Mouse (Mus musculus) heart, embryonic 12.5 days (tissue): Measurements from ENCODE around the gene Gm10959. TPM values are rescaled to one million over a fixed set of nuclear protein-coding genes. Genes with fewer than 3 reads are reported as not detected.

Experiments used
- ATAC-seq: fragments of 200-750 bp; cut with Nextera tagmentation; 2 replicates; pipeline ENCODE4 v1.8.0; 2017; ENCODE audit warnings: moderate TSS enrichment, moderate library complexity; ENCODE audit not compliant: insufficient number of reproducible peaks, low FRiP score
- H3K27ac ChIP-seq: fragments of 300-500 bp; sonication (generic); 2 replicates; pipeline ENCODE4 v1.5.1; 2016; ENCODE audit warnings: mild to moderate bottlenecking, moderate library complexity; ENCODE audit not compliant: poor library complexity, severe bottlenecking
- H3K27me3 ChIP-seq: fragments of 300-500 bp; sonication (generic); replicated peaks from 2 replicates; pipeline ENCODE4 v1.6.1; 2016; ENCODE audit warnings: mild to moderate bottlenecking, moderate library complexity
- H3K36me3 ChIP-seq: fragments of 300-500 bp; sonication (generic); 2 replicates; pipeline ENCODE4 v1.6.1; 2016; ENCODE audit warnings: mild to moderate bottlenecking, moderate library complexity
- H3K4me1 ChIP-seq: fragments of 300-500 bp; sonication (generic); replicated peaks from 2 replicates; pipeline ENCODE4 v1.6.1; 2016; ENCODE audit warnings: mild to moderate bottlenecking
- H3K4me2 ChIP-seq: fragments of 300-500 bp; sonication (generic); 2 replicates; pipeline ENCODE4 v1.6.1; 2016; ENCODE audit warnings: mild to moderate bottlenecking, moderate library complexity
- H3K4me3 ChIP-seq: fragments of 300-500 bp; sonication (generic); 2 replicates; pipeline ENCODE4 v1.5.1; 2016; ENCODE audit warnings: mild to moderate bottlenecking
- H3K9ac ChIP-seq: fragments of 300-500 bp; sonication (generic); 2 replicates; pipeline ENCODE4 v1.6.1; 2016; ENCODE audit warnings: mild to moderate bottlenecking, moderate library complexity
- H3K9me3 ChIP-seq: fragments of 300-500 bp; sonication (generic); replicated peaks from 2 replicates; pipeline ENCODE4 v1.6.1; 2016; ENCODE audit warnings: mild to moderate bottlenecking, moderate library complexity
- WGBS: fragments of 180-500 bp; shearing (Covaris S2); methylation state at CpG from one replicate; pipeline ENCODE4 v1.1.7; 2016; 5-methylcytosine and 5-hydroxymethylcytosine counted together
- polyA plus RNA-seq: library from polyadenylated mRNA; unstranded; fragments of >200 nt; fragmentation: Nextera tagmentation; extraction: Ambion mirVana; gene quantifications from 2 replicates; pipeline ENCODE4 v1.2.1, GENCODE M21; 2016

The Gm10959 gene
- polyA plus RNA-seq, 1 experiment from 2014 or later, result not detected

DNA sequence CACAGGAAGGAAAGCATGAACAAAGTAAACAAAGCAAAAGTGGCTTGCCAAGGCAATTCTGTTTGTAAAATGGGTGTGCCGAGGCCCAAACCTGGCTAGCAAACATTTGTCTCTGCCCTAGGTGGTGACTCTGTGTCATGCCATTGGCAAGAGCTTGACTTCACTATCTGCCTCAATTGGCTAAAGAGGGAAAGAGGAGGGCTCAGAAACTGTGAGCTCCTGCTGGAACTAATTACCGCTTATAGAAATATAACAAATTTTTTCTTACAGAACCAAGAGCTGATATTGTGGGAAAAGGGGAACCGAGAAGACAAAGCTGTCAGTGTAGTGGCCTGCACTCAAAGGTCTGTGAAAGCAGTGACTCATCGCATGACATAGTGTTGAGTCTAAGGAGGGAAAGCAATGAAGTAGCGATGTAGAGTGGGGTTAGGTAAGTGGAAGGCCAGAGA, 30.8 kb downstream of the Gm10959 start:
- ATAC-seq, result no peak
- H3K36me3 ChIP-seq, result no peaks in the 10 kb centered on the region
- H3K27me3 ChIP-seq, result no peaks in the 10 kb centered on the region
- no peak overlapping the region for H3K27ac ChIP-seq
- H3K4me2 ChIP-seq, result no peak overlapping the region
- no peaks in the 10 kb centered on the region for H3K9me3 ChIP-seq
- WGBS, result 54% methylated on average over 5 of the region's 5 CpGs
- H3K4me1 ChIP-seq, result no peaks in the 10 kb centered on the region
- no peak overlapping the region for H3K9ac ChIP-seq
- H3K4me3 ChIP-seq, result no peak overlapping the region

GRCm38 (mm10) chr3:122887505-122888301, 31.5 kb downstream of the Gm10959 start:
- Histone ChIP-seq H3K27ac (no peak overlapping the region), H3K9me3 (no peaks in the 10 kb centered on the region), H3K27me3 (no peaks in the 10 kb centered on the region), H3K9ac (no peak overlapping the region), H3K4me1 (no peaks in the 10 kb centered on the region), H3K4me3 (no peak overlapping the region), H3K4me2 (no peak overlapping the region), H3K36me3 (no peaks in the 10 kb centered on the region)
- 64% methylated on average over 4 of the region's 4 CpGs for WGBS
- ATAC-seq, result no peak

DNA sequence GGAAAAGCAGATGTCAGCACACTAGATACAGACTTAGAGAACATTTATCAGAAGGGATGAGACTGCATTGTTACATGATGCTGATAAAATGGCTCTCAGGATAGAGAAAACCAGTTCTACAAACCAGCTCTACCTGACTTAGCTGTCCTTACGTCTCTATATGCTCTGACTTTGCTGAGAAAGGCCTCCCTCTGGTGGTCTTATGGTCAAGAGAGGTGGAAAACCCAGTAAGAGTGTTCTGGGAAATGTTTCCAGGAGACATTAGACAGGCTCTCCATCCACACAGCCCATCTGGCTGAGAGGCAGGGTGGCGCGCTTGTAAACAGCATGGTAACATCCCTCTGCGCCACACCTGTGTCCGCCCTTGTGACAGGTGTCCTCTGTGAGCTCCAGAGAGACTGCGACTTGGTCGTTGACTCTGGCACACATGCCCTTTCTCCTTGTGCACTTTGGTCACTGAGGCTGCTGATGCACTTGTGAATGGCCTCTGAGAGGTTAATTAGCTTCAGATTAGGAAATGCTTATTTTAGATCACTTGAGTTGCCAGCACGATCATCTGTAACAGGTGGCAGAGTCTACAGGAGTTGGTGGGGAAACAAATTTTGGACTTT, 40.4 kb downstream of the Gm10959 start:
- no peaks in the 10 kb centered on the region for H3K36me3 ChIP-seq
- no peaks in the 10 kb centered on the region for H3K9me3 ChIP-seq
- H3K27me3 ChIP-seq, result no peaks in the 10 kb centered on the region
- no peak overlapping the region for H3K9ac ChIP-seq
- no peak overlapping the region for H3K4me3 ChIP-seq
- no peak overlapping the region for H3K27ac ChIP-seq
- H3K4me1 ChIP-seq, result no peaks in the 10 kb centered on the region
- no peak overlapping the region for H3K4me2 ChIP-seq
- 73% methylated on average over 8 of the region's 8 CpGs for WGBS
- no peak for ATAC-seq

- H3K4me2 ChIP-seq, result no peak overlapping the region
- no peaks in the 10 kb centered on the region for H3K36me3 ChIP-seq
- no peak overlapping the region for H3K9ac ChIP-seq
- H3K27me3 ChIP-seq, result no peaks in the 10 kb centered on the region
- no peak overlapping the region for H3K4me3 ChIP-seq
- H3K27ac ChIP-seq, result no peak overlapping the region
- 81% methylated on average over 3 of the region's 3 CpGs for WGBS
- no peaks in the 10 kb centered on the region for H3K9me3 ChIP-seq
- ATAC-seq, result no peak
- H3K4me1 ChIP-seq, result no peaks in the 10 kb centered on the region
These were observed 41.6 kb downstream of the Gm10959 start for GRCm38 (mm10) chr3:122877543-122877942.

DNA sequence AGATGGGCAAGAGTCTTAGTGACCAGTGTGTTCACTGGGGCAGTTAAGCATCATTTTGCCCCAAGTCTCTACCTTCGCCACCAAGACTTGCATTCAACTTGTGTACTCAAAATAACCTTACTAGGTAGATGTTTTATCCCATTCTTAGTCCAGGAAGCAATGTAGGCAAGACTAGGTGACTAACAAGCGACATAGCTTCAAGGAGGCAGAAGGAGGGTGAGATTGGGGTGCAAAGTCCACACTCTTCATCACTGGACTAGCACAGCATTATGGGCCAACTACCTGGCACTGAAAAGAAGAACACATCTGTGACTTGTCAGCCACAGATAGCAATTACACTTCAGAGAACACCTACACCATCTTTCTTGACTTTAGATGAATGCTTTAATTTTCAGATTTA, 42.3 kb downstream of the Gm10959 start:
- H3K9me3 ChIP-seq, result no peaks in the 10 kb centered on the region
- no peaks in the 10 kb centered on the region for H3K4me1 ChIP-seq
- no peak overlapping the region for H3K9ac ChIP-seq
- H3K27ac ChIP-seq, result no peak overlapping the region
- no peak overlapping the region for H3K4me2 ChIP-seq
- ATAC-seq, result no peak
- no peaks in the 10 kb centered on the region for H3K27me3 ChIP-seq
- no peaks in the 10 kb centered on the region for H3K36me3 ChIP-seq
- 76% methylated on average over 2 of the region's 2 CpGs for WGBS
- no peak overlapping the region for H3K4me3 ChIP-seq

GRCm38 (mm10) chr3:122871596-122871995, 47.6 kb downstream of the Gm10959 start:
- 72% methylated on average over 1 of the region's 1 CpGs for WGBS
- H3K4me2 ChIP-seq, result no peak overlapping the region
- H3K4me1 ChIP-seq, result no peaks in the 10 kb centered on the region
- ATAC-seq, result no peak
- no peaks in the 10 kb centered on the region for H3K9me3 ChIP-seq
- no peak overlapping the region for H3K9ac ChIP-seq
- no peak overlapping the region for H3K4me3 ChIP-seq
- H3K36me3 ChIP-seq, result no peaks in the 10 kb centered on the region
- no peaks in the 10 kb centered on the region for H3K27me3 ChIP-seq
- no peak overlapping the region for H3K27ac ChIP-seq

DNA sequence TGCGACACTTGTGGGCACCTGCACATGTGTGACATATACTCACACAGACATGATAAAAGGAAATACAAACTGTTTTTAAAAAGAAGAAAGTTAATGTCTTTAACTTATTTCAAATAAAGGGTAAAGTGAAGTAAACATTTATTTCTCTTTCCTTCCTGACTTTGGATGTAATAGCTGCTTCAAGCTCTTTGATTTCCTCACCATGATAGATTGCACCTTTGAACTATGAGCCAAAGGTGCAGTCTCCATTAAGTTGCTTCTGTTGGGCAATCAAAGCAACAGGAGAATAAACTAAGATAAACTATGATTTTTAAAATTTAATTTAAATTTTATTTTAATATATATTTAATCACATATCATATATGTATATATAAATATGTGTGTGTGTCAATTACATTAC, 50.9 kb downstream of the Gm10959 start:
- H3K4me2 ChIP-seq, result no peak overlapping the region
- no peaks in the 10 kb centered on the region for H3K27me3 ChIP-seq
- no peak overlapping the region for H3K4me3 ChIP-seq
- H3K4me1 ChIP-seq, result no peaks in the 10 kb centered on the region
- 92% methylated on average over 1 of the region's 1 CpGs for WGBS
- H3K9me3 ChIP-seq, result no peaks in the 10 kb centered on the region
- H3K36me3 ChIP-seq, result no peaks in the 10 kb centered on the region
- no peak overlapping the region for H3K27ac ChIP-seq
- no peak for ATAC-seq
- no peak overlapping the region for H3K9ac ChIP-seq

- H3K36me3 ChIP-seq, result no peaks in the 10 kb centered on the region
- no peak overlapping the region for H3K4me3 ChIP-seq
- no peak overlapping the region for H3K9ac ChIP-seq
- no peak overlapping the region for H3K4me2 ChIP-seq
- ATAC-seq, result no peak
- H3K4me1 ChIP-seq, result no peaks in the 10 kb centered on the region
- no peaks in the 10 kb centered on the region for H3K9me3 ChIP-seq
- 81% methylated on average over 4 of the region's 4 CpGs for WGBS
- no peak overlapping the region for H3K27ac ChIP-seq
- no peaks in the 10 kb centered on the region for H3K27me3 ChIP-seq
These were observed 54.1 kb downstream of the Gm10959 start for GRCm38 (mm10) chr3:122865092-122865491.

Other genes with a start within 250 kb of the Gm10959 start
- 2.4 and 2.5 TPM in 2 replicates for gene Pde5a, start 190.4 kb downstream of the Gm10959 start, polyA plus RNA-seq
- not detected in 2 replicates for gene Fabp2, start 24.3 kb downstream of the Gm10959 start, polyA plus RNA-seq
- 138 TPM in 2 replicates for gene 1810037I17Rik, start 4.8 kb upstream of the Gm10959 start, polyA plus RNA-seq
- 7.9 and 8.8 TPM in 2 replicates for gene Usp53, start 65.2 kb upstream of the Gm10959 start, polyA plus RNA-seq
- 154 and 163 TPM in 2 replicates for gene Myoz2, start 115.7 kb upstream of the Gm10959 start, polyA plus RNA-seq